Mouse (Mus musculus) left cerebral cortex, adult 2 months (tissue): ENCODE data around the gene Gpr137c. TPM values are rescaled to one million over a fixed set of nuclear protein-coding genes. Genes with fewer than 3 reads are reported as not detected.

Experiments used
- DNase-seq, 2 experiments: peaks; one replicate each; pipeline ENCODE4 v3.0.0; 2021 to 2022; ENCODE audit warnings: low spot score in 2 of 2, mixed read lengths in 1 of 2; ENCODE audit errors: extremely low spot score in 1 of 2
- H3K27ac ChIP-seq: fragments of 200-600 bp; 2 replicates; pipeline ENCODE4 v1.8.1; 2022
- H3K4me3 ChIP-seq: fragments of 200-600 bp; 2 replicates; pipeline ENCODE4 v1.8.1; 2022
- CTCF ChIP-seq: fragments of 200-600 bp; IDR thresholded peaks from 2 replicates; pipeline ENCODE4 v1.8.1; 2022; ENCODE audit warnings: antibody characterized with exemption, mild to moderate bottlenecking, moderate library complexity
- intact Hi-C: fragments of 180-260 bp; cut with DNase I; formaldehyde crosslinking; loops from one replicate; pipeline ENCODE4 v1.15.1; 2025
- total RNA-seq, 2 experiments: library from RNA; stranded (reverse); gene quantifications; 2 replicates each; pipeline ENCODE4 v1.2.3; 2021

The Gpr137c gene
- total RNA-seq, 2 experiments from 2014 or later, result 33.8 to 35.3 TPM

- H3K27ac ChIP-seq, result no peak overlapping the region
- H3K4me3 ChIP-seq, result no peak overlapping the region
- intact Hi-C loops, result no loop called here
- no peak for DNase-seq
- peak; percentile 24 for TF ChIP-seq CTCF
Measured at GRCm38 (mm10) chr14:45304389-45304788, 84.9 kb downstream of the Gpr137c start.

GRCm38 (mm10) chr14:45305852-45306251 lies 86.3 kb downstream of the Gpr137c start:
- Histone ChIP-seq H3K4me3 (no peak overlapping the region), H3K27ac (no peak overlapping the region)
- no peak for DNase-seq
- intact Hi-C loops, result no loop called here
- TF ChIP-seq CTCF, result no peak

- no peak for DNase-seq
- intact Hi-C loops, result no loop called here
- H3K4me3 ChIP-seq, result no peak overlapping the region
Measured at GRCm38 (mm10) chr14:45307630-45308328, 88.3 kb downstream of the Gpr137c start.

GRCm38 (mm10) chr14:45309646-45310045 lies 90.1 kb downstream of the Gpr137c start:
- intact Hi-C loops, result no loop called here
- Histone ChIP-seq H3K27ac (no peak overlapping the region), H3K4me3 (no peak overlapping the region)
- DNase-seq, result no peak
- TF ChIP-seq CTCF, result no peak

More at GRCm38 (mm10) chr14:45307630-45308328, 88.3 kb downstream of the Gpr137c start:
- TF ChIP-seq CTCF, result no peak
- H3K27ac ChIP-seq, result no peak overlapping the region

- no peak for TF ChIP-seq CTCF
- intact Hi-C loops, result no loop called here
- no peak for DNase-seq
- Histone ChIP-seq H3K4me3 (no peak overlapping the region), H3K27ac (no peak overlapping the region)
Measured at GRCm38 (mm10) chr14:45310101-45310500, 90.6 kb downstream of the Gpr137c start.

- H3K27ac ChIP-seq, result no peak overlapping the region
- no peak for TF ChIP-seq CTCF
- intact Hi-C loops, result loop anchor here (5.0 kb wide), 2 partner anchors 100 to 455 kb away; partner anchors contain the start of gene Gpr137c
- H3K4me3 ChIP-seq, result peak overlapping the region; percentile 97
- DNase-seq, result no peak
Measured at GRCm38 (mm10) chr14:45316927-45317326, 97.4 kb downstream of the Gpr137c start.

- Histone ChIP-seq H3K27ac (peak overlapping the region; percentile 90), H3K4me3 (peak overlapping the region; percentile 97)
- DNase-seq, result peak in 1 of 2 experiments; percentile 23
- intact Hi-C loops, result loop anchor here (1.0 to 5.0 kb wide), 3 partner anchors 11 to 454 kb away; partner anchors contain the start of genes Gpr137c and Psmc6
- TF ChIP-seq CTCF, result no peak
Measured at GRCm38 (mm10) chr14:45317921-45318411, 98.4 kb downstream of the Gpr137c start.

GRCm38 (mm10) chr14:45318426-45319236 lies 99.1 kb downstream of the Gpr137c start, which contains the start of gene Ero1l:
Gene Ero1l, minus strand, starts transcription at chr14:45318771.
- Histone ChIP-seq H3K4me3 (peak within 1 kb of the TSS; percentile 97), H3K27ac (peak within 1 kb of the TSS; percentile 98)
- intact Hi-C loops, result loop anchor here (1.0 to 5.0 kb wide), 3 partner anchors 11 to 454 kb away; partner anchors contain the start of genes Gpr137c and Psmc6
- TF ChIP-seq CTCF, result no peak
- peak; percentile 88 to 89 for DNase-seq

GRCm38 (mm10) chr14:45319237-45319610 lies 99.7 kb downstream of the Gpr137c start:
- no peak for DNase-seq
- no peak for TF ChIP-seq CTCF
- Histone ChIP-seq H3K4me3 (peak overlapping the region; percentile 97), H3K27ac (peak overlapping the region; percentile 98)
- intact Hi-C loops, result loop anchor here (5.0 kb wide), 2 partner anchors 102 to 453 kb away; partner anchors contain the start of gene Gpr137c

GRCm38 (mm10) chr14:45320111-45320510 lies 100.6 kb downstream of the Gpr137c start:
- no peak for TF ChIP-seq CTCF
- intact Hi-C loops, result no loop called here
- Histone ChIP-seq H3K4me3 (no peak overlapping the region), H3K27ac (no peak overlapping the region)
- DNase-seq, result no peak

GRCm38 (mm10) chr14:45321067-45321466 lies 101.5 kb downstream of the Gpr137c start:
- H3K27ac ChIP-seq, result peak overlapping the region; percentile 7; the same call in 1 of the 2 replicates
- DNase-seq, result no peak
- no peak for TF ChIP-seq CTCF
- no peak overlapping the region for H3K4me3 ChIP-seq
- intact Hi-C loops, result no loop called here

- Histone ChIP-seq H3K27ac (peak overlapping the region; percentile 7; the same call in 1 of the 2 replicates), H3K4me3 (no peak overlapping the region)
- intact Hi-C loops, result no loop called here
- no peak for TF ChIP-seq CTCF
- DNase-seq, result no peak
Measured at GRCm38 (mm10) chr14:45321622-45322021, 102.1 kb downstream of the Gpr137c start.
